Mouse (Mus musculus): ENCODE measurements around the gene Map1s. TPM values are rescaled to one million over a fixed set of nuclear protein-coding genes. Genes with fewer than 3 reads are reported as not detected.

Gene Map1s
- 3.0 and 3.3 TPM in 2 replicates for polyA plus RNA-seq (2012)

GRCm38 (mm10) chr8:70905831-70906736 is at the start of gene Map1s:
Gene Map1s, plus strand, starts transcription at chr8:70905932.
- H3K9me3 ChIP-seq (ENCODE audit: control insufficient read depth, low read length), result no peaks in the 10 kb centered on the region
- H3K4me3 ChIP-seq (replicated peaks), result peak within 1 kb of the TSS; percentile 80
- H3K27me3 ChIP-seq (ENCODE audit: control insufficient read depth), result peaks cover 9% of the 10 kb centered on the region
- H3K36me3 ChIP-seq (ENCODE audit: control insufficient read depth), result peaks cover 14% of the 10 kb centered on the region
- peaks cover 36% of the 10 kb centered on the region for H3K4me1 ChIP-seq (ENCODE audit: control insufficient read depth)
- no peak for TF ChIP-seq TAL1 (IDR thresholded peaks at IDR 0.05; ENCODE audit: low read length)

DNA sequence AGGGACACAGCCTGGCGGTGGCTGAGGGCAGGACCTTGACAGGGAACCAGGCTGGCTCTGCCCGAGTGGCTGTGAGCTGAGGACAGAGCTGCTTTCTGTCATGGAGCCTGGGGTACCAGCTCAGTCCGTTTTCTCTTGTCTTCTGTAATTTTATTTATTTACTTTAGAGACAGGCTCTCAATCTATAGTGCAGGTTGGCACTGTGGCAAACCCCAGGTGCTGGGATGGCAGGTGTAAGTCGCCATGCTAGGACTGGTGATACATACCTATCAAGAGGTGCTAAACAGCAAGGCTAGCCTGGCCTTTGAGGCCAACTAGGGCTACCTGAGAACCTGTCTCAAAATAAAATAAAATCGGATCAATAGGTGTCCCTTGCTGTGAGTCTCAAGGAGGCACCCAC is 49.7 kb upstream of the Map1s start:
- TF ChIP-seq TAL1 (IDR thresholded peaks at IDR 0.05; ENCODE audit: low read length) (no peak), GATA1 (IDR thresholded peaks at IDR 0.05; ENCODE audit: low read length) (no peak)
- Histone ChIP-seq H3K27me3 (ENCODE audit: control insufficient read depth) (peaks cover 40% of the 10 kb centered on the region), H3K4me3 (replicated peaks) (no peak overlapping the region), H3K4me1 (ENCODE audit: control insufficient read depth) (peaks cover 40% of the 10 kb centered on the region), H3K9me3 (ENCODE audit: control insufficient read depth, low read length) (no peaks in the 10 kb centered on the region), H3K36me3 (ENCODE audit: control insufficient read depth) (no peaks in the 10 kb centered on the region)

- H3K9me3 ChIP-seq (ENCODE audit: control insufficient read depth, low read length), result no peaks in the 10 kb centered on the region
- H3K36me3 ChIP-seq (ENCODE audit: control insufficient read depth), result no peaks in the 10 kb centered on the region
- peak overlapping the region; percentile 55 for H3K4me3 ChIP-seq (replicated peaks)
- peaks cover 34% of the 10 kb centered on the region for H3K4me1 ChIP-seq (ENCODE audit: control insufficient read depth)
- H3K27me3 ChIP-seq (ENCODE audit: control insufficient read depth), result peaks cover 46% of the 10 kb centered on the region
- TF ChIP-seq TAL1 (IDR thresholded peaks at IDR 0.05; ENCODE audit: low read length) (no peak), GATA1 (IDR thresholded peaks at IDR 0.05; ENCODE audit: low read length) (no peak)
These were observed 49.1 kb upstream of the Map1s start for GRCm38 (mm10) chr8:70856541-70857197.

GRCm38 (mm10) chr8:70857516-70857915 is 48.2 kb upstream of the Map1s start:
- TF ChIP-seq GATA1 (IDR thresholded peaks at IDR 0.05; ENCODE audit: low read length), result no peak
- no peak for TF ChIP-seq TAL1 (IDR thresholded peaks at IDR 0.05; ENCODE audit: low read length)
- Histone ChIP-seq H3K27me3 (ENCODE audit: control insufficient read depth) (peaks cover 53% of the 10 kb centered on the region), H3K9me3 (ENCODE audit: control insufficient read depth, low read length) (peaks cover 3% of the 10 kb centered on the region; the same call in 1 of the 2 replicates), H3K36me3 (ENCODE audit: control insufficient read depth) (no peaks in the 10 kb centered on the region), H3K4me1 (ENCODE audit: control insufficient read depth) (peaks cover 28% of the 10 kb centered on the region), H3K4me3 (replicated peaks) (no peak overlapping the region)

- Histone ChIP-seq H3K4me1 (ENCODE audit: control insufficient read depth) (peaks cover 59% of the 10 kb centered on the region), H3K9me3 (ENCODE audit: control insufficient read depth, low read length) (peaks cover 19% of the 10 kb centered on the region), H3K36me3 (ENCODE audit: control insufficient read depth) (peaks cover 9% of the 10 kb centered on the region), H3K27me3 (ENCODE audit: control insufficient read depth) (peaks cover 61% of the 10 kb centered on the region), H3K4me3 (replicated peaks) (no peak within 1 kb of the TSS)
- no peak for TF ChIP-seq TAL1 (IDR thresholded peaks at IDR 0.05; ENCODE audit: low read length)
- no peak for TF ChIP-seq GATA1 (IDR thresholded peaks at IDR 0.05; ENCODE audit: low read length)
These were observed 42.7 kb upstream of the Map1s start, which contains the start of gene Kcnn1 for GRCm38 (mm10) chr8:70862824-70863641. Gene Kcnn1, minus strand, starts transcription at chr8:70863258.

- Histone ChIP-seq H3K4me3 (replicated peaks) (peak overlapping the region; percentile 85), H3K4me1 (ENCODE audit: control insufficient read depth) (peaks cover 61% of the 10 kb centered on the region), H3K27me3 (ENCODE audit: control insufficient read depth) (peaks cover 61% of the 10 kb centered on the region), H3K9me3 (ENCODE audit: control insufficient read depth, low read length) (peaks cover 19% of the 10 kb centered on the region), H3K36me3 (ENCODE audit: control insufficient read depth) (peaks cover 18% of the 10 kb centered on the region)
- no peak for TF ChIP-seq GATA1 (IDR thresholded peaks at IDR 0.05; ENCODE audit: low read length)
- TF ChIP-seq TAL1 (IDR thresholded peaks at IDR 0.05; ENCODE audit: low read length), result no peak
These were observed 41.6 kb upstream of the Map1s start for GRCm38 (mm10) chr8:70863956-70864711.

DNA sequence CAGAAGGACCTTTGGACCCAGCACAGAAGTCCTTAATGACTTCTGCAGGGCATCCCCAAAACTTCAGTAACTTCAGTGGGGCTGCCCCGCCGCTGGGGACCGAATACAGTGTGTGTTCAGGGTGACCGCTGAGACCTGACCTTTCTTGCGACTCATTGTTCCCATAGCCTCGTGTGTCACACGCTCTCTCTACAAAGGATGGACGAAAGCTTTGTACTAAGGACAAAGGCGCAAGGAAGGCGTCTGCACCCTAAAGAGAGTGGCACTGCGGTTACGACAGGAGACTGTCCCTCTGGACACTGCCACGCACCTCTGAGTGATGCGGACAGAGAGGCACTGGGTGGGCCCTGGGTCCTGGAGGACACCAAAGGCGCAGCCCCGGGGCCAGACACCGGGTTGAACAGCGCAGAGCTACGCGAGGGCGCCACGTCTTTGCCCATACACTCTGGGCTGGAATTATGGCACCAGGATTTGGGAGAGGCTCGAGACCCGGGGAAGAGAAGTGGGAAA is 41.0 kb upstream of the Map1s start:
- H3K4me1 ChIP-seq (ENCODE audit: control insufficient read depth), result peaks cover 68% of the 10 kb centered on the region
- peak overlapping the region; percentile 85 for H3K4me3 ChIP-seq (replicated peaks)
- H3K27me3 ChIP-seq (ENCODE audit: control insufficient read depth), result peaks cover 55% of the 10 kb centered on the region

More for the DNA sequence above, 41.0 kb upstream of the Map1s start:
- no peak for TF ChIP-seq GATA1 (IDR thresholded peaks at IDR 0.05; ENCODE audit: low read length)
- TF ChIP-seq TAL1 (IDR thresholded peaks at IDR 0.05; ENCODE audit: low read length), result no peak
- Histone ChIP-seq H3K9me3 (ENCODE audit: control insufficient read depth, low read length) (peaks cover 19% of the 10 kb centered on the region), H3K36me3 (ENCODE audit: control insufficient read depth) (peaks cover 21% of the 10 kb centered on the region)
